Mouse (Mus musculus): ENCODE data around the gene Thada. TPM values are rescaled to one million over a fixed set of nuclear protein-coding genes. Genes with fewer than 3 reads are reported as not detected.
"Not testable (repeated sequence)": the region's sequence is repeated elsewhere in the genome, so short reads cannot be mapped to it uniquely, and the experiment has no call there.

The Thada gene
- polyA plus RNA-seq, 2 experiments: 2.0 to 2.5 TPM

- Histone ChIP-seq H3K9ac (replicated peaks) (no peak overlapping the region), H3K4me3 (ENCODE audit: insufficient read depth in 1 of 2, low read depth in 2 of 2, low read length in 2 of 2) (no peak overlapping the region), H3K27me3 (ENCODE audit: control insufficient read depth, insufficient read depth, low read length) (no peaks in the 10 kb centered on the region), H3K27ac (no peak overlapping the region), H3K4me1 (replicated peaks; ENCODE audit: control insufficient read depth in 2 of 2, insufficient read depth in 2 of 2, low read length in 1 of 2) (no peaks in the 10 kb centered on the region; a peak in 1 of 4 replicates), H3K36me3 (replicated peaks; ENCODE audit: control insufficient read depth, insufficient read depth, low read depth) (peaks cover 2% of the 10 kb centered on the region), H3K9me3 (ENCODE audit: control insufficient read depth, low read length) (no peaks in the 10 kb centered on the region), H3K4me2 (ENCODE audit: low read depth) (no peak overlapping the region)
- no peak for ATAC-seq (ENCODE audit: insufficient read depth)
- TF ChIP-seq EP300 (IDR thresholded peaks at IDR 0.05; ENCODE audit: low read depth) (no peak), CTCF (IDR thresholded peaks at IDR 0.05; ENCODE audit: low read depth) (no peak)
- 65% methylated on average over 1 of the region's 1 CpGs for WGBS (ENCODE audit: insufficient replicate concordance)
- no peak for DNase-seq (ENCODE audit: low read depth in 3 of 3, low spot score in 3 of 3)
Measured at GRCm38 (mm10) chr17:84306151-84306550, 159.9 kb downstream of the Thada start.

- Histone ChIP-seq H3K9ac (replicated peaks) (no peak overlapping the region), H3K4me1 (replicated peaks; ENCODE audit: control insufficient read depth in 2 of 2, insufficient read depth in 2 of 2, low read length in 1 of 2) (no peaks in the 10 kb centered on the region; a peak in 1 of 4 replicates), H3K36me3 (replicated peaks; ENCODE audit: control insufficient read depth, insufficient read depth, low read depth) (peaks cover 2% of the 10 kb centered on the region), H3K9me3 (ENCODE audit: control insufficient read depth, low read length) (no peaks in the 10 kb centered on the region), H3K4me3 (ENCODE audit: insufficient read depth in 1 of 2, low read depth in 2 of 2, low read length in 2 of 2) (no peak overlapping the region), H3K27me3 (ENCODE audit: control insufficient read depth, insufficient read depth, low read length) (no peaks in the 10 kb centered on the region), H3K27ac (no peak overlapping the region), H3K4me2 (ENCODE audit: low read depth) (no peak overlapping the region)
- ATAC-seq (ENCODE audit: insufficient read depth) (0 out of 2 replicates have a peak, but pooled peaks have one; percentile 28), DNase-seq (ENCODE audit: low read depth in 3 of 3, low spot score in 3 of 3) (no peak)
- 83% methylated on average over 5 of the region's 5 CpGs for WGBS (ENCODE audit: insufficient replicate concordance)
- TF ChIP-seq CTCF (IDR thresholded peaks at IDR 0.05; ENCODE audit: low read depth) (no peak), EP300 (IDR thresholded peaks at IDR 0.05; ENCODE audit: low read depth) (no peak)
Measured at GRCm38 (mm10) chr17:84305074-84305473, 160.9 kb downstream of the Thada start.

GRCm38 (mm10) chr17:84304141-84304540 is 161.9 kb downstream of the Thada start:
- H3K4me3 ChIP-seq (ENCODE audit: insufficient read depth in 1 of 2, low read depth in 2 of 2, low read length in 2 of 2): no peak overlapping the region
- no peaks in the 10 kb centered on the region; a peak in 1 of 4 replicates for H3K4me1 ChIP-seq (replicated peaks; ENCODE audit: control insufficient read depth in 2 of 2, insufficient read depth in 2 of 2, low read length in 1 of 2)
- peaks cover 2% of the 10 kb centered on the region for H3K36me3 ChIP-seq (replicated peaks; ENCODE audit: control insufficient read depth, insufficient read depth, low read depth)
- no peak overlapping the region for H3K9ac ChIP-seq (replicated peaks)
- WGBS (ENCODE audit: insufficient replicate concordance): 76% methylated on average over 5 of the region's 5 CpGs
- H3K9me3 ChIP-seq (ENCODE audit: control insufficient read depth, low read length): no peaks in the 10 kb centered on the region
- H3K27ac ChIP-seq: no peak overlapping the region
- no peak overlapping the region for H3K4me2 ChIP-seq (ENCODE audit: low read depth)
- DNase-seq (ENCODE audit: low read depth in 3 of 3, low spot score in 3 of 3) (no peak), ATAC-seq (ENCODE audit: insufficient read depth) (no peak)
- TF ChIP-seq EP300 (IDR thresholded peaks at IDR 0.05; ENCODE audit: low read depth) (no peak), CTCF (IDR thresholded peaks at IDR 0.05; ENCODE audit: low read depth) (no peak)
- H3K27me3 ChIP-seq (ENCODE audit: control insufficient read depth, insufficient read depth, low read length): no peaks in the 10 kb centered on the region

- 76% methylated on average over 6 of the region's 6 CpGs for WGBS (ENCODE audit: insufficient replicate concordance)
- H3K36me3 ChIP-seq (replicated peaks; ENCODE audit: control insufficient read depth, insufficient read depth, low read depth): no peaks in the 10 kb centered on the region
- TF ChIP-seq EP300 (IDR thresholded peaks at IDR 0.05; ENCODE audit: low read depth) (no peak), CTCF (IDR thresholded peaks at IDR 0.05; ENCODE audit: low read depth) (no peak)
- H3K9me3 ChIP-seq (ENCODE audit: control insufficient read depth, low read length): no peaks in the 10 kb centered on the region
- H3K27me3 ChIP-seq (ENCODE audit: control insufficient read depth, insufficient read depth, low read length): no peaks in the 10 kb centered on the region
- DNase-seq (ENCODE audit: low read depth in 3 of 3, low spot score in 3 of 3): no peak
- H3K4me1 ChIP-seq (replicated peaks; ENCODE audit: control insufficient read depth in 2 of 2, insufficient read depth in 2 of 2, low read length in 1 of 2): no peaks in the 10 kb centered on the region
- no peak overlapping the region for H3K9ac ChIP-seq (replicated peaks)
- ATAC-seq (ENCODE audit: insufficient read depth): no peak
- H3K4me2 ChIP-seq (ENCODE audit: low read depth): no peak overlapping the region
- H3K4me3 ChIP-seq (ENCODE audit: insufficient read depth in 1 of 2, low read depth in 2 of 2, low read length in 2 of 2): no peak overlapping the region
- no peak overlapping the region for H3K27ac ChIP-seq
Measured at GRCm38 (mm10) chr17:84297976-84298375, 168.0 kb downstream of the Thada start.

GRCm38 (mm10) chr17:84293221-84293620 is 172.8 kb downstream of the Thada start:
- Histone ChIP-seq H3K9ac (replicated peaks) (no peak overlapping the region), H3K4me2 (ENCODE audit: low read depth) (no peak overlapping the region), H3K27me3 (ENCODE audit: control insufficient read depth, insufficient read depth, low read length) (no peaks in the 10 kb centered on the region), H3K9me3 (ENCODE audit: control insufficient read depth, low read length) (no peaks in the 10 kb centered on the region), H3K4me3 (ENCODE audit: insufficient read depth in 1 of 2, low read depth in 2 of 2, low read length in 2 of 2) (no peak overlapping the region), H3K4me1 (replicated peaks; ENCODE audit: control insufficient read depth in 2 of 2, insufficient read depth in 2 of 2, low read length in 1 of 2) (no peaks in the 10 kb centered on the region), H3K36me3 (replicated peaks; ENCODE audit: control insufficient read depth, insufficient read depth, low read depth) (no peaks in the 10 kb centered on the region), H3K27ac (no peak overlapping the region)
- 71% methylated on average over 4 of the region's 4 CpGs for WGBS (ENCODE audit: insufficient replicate concordance)
- ATAC-seq (ENCODE audit: insufficient read depth): no peak
- DNase-seq (ENCODE audit: low read depth in 3 of 3, low spot score in 3 of 3): no peak
- TF ChIP-seq EP300 (IDR thresholded peaks at IDR 0.05; ENCODE audit: low read depth): no peak
- TF ChIP-seq CTCF (IDR thresholded peaks at IDR 0.05; ENCODE audit: low read depth): no peak

GRCm38 (mm10) chr17:84291228-84291627 is 174.8 kb downstream of the Thada start:
- not testable (repeated sequence) for H3K27ac ChIP-seq; H3K27me3 ChIP-seq (ENCODE audit: control insufficient read depth, insufficient read depth, low read length); H3K4me2 ChIP-seq (ENCODE audit: low read depth); H3K4me3 ChIP-seq (ENCODE audit: insufficient read depth in 1 of 2, low read depth in 2 of 2, low read length in 2 of 2); H3K9me3 ChIP-seq (ENCODE audit: control insufficient read depth, low read length); H3K9ac ChIP-seq (replicated peaks); H3K4me1 ChIP-seq (replicated peaks; ENCODE audit: control insufficient read depth in 2 of 2, insufficient read depth in 2 of 2, low read length in 1 of 2); H3K36me3 ChIP-seq (replicated peaks; ENCODE audit: control insufficient read depth, insufficient read depth, low read depth); ATAC-seq (ENCODE audit: insufficient read depth); DNase-seq (ENCODE audit: low read depth in 3 of 3, low spot score in 3 of 3)
- WGBS (ENCODE audit: insufficient replicate concordance): 73% methylated on average over 6 of the region's 6 CpGs
